Mouse (Mus musculus) neural tube, embryonic 13.5 days (tissue): Measurements from ENCODE around the gene Tcf23. TPM values are rescaled to one million over a fixed set of nuclear protein-coding genes. Genes with fewer than 3 reads are reported as not detected.
"Not testable (repeated sequence)": the region's sequence is repeated elsewhere in the genome, so short reads cannot be mapped to it uniquely, and the experiment has no call there.

ENCODE experiments used
- ATAC-seq: fragments of 200-750 bp; cut with Nextera tagmentation; 2 replicates; pipeline ENCODE4 v1.8.0; 2017; ENCODE audit warnings: low read depth, mild to moderate bottlenecking, moderate TSS enrichment, moderate library complexity
- H3K27ac ChIP-seq: fragments of 300-500 bp; sonication (generic); replicated peaks from 2 replicates; pipeline ENCODE4 v1.5.1; 2015; ENCODE audit warnings: moderate library complexity, mild to moderate bottlenecking, inconsistent platforms
- H3K27me3 ChIP-seq: fragments of 300-500 bp; sonication (generic); 2 replicates; pipeline ENCODE4 v1.6.1; 2015; ENCODE audit warnings: mild to moderate bottlenecking, inconsistent platforms
- H3K36me3 ChIP-seq: fragments of 300-500 bp; sonication (generic); 2 replicates; pipeline ENCODE4 v1.6.1; 2015; ENCODE audit warnings: mild to moderate bottlenecking, inconsistent platforms
- H3K4me1 ChIP-seq: fragments of 300-500 bp; sonication (generic); replicated peaks from 2 replicates; pipeline ENCODE4 v1.6.1; 2015; ENCODE audit warnings: inconsistent platforms
- H3K4me2 ChIP-seq: fragments of 300-500 bp; sonication (generic); 2 replicates; pipeline ENCODE4 v1.6.1; 2015; ENCODE audit warnings: inconsistent platforms, mild to moderate bottlenecking, moderate library complexity
- H3K4me3 ChIP-seq: fragments of 300-500 bp; sonication (generic); 2 replicates; pipeline ENCODE4 v1.5.1; 2015; ENCODE audit warnings: mild to moderate bottlenecking, inconsistent platforms
- H3K9ac ChIP-seq: fragments of 300-500 bp; sonication (generic); 2 replicates; pipeline ENCODE4 v1.6.1; 2015; ENCODE audit warnings: moderate library complexity, mild to moderate bottlenecking, inconsistent platforms
- H3K9me3 ChIP-seq: fragments of 300-500 bp; sonication (generic); 2 replicates; pipeline ENCODE4 v1.6.1; 2016; ENCODE audit warnings: inconsistent platforms
- WGBS: fragments of 180-500 bp; shearing (Covaris S2); methylation state at CpG from one replicate; pipeline ENCODE4 v1.1.7; 2015; 5-methylcytosine and 5-hydroxymethylcytosine counted together
- polyA plus RNA-seq: library from polyadenylated mRNA; unstranded; fragments of >200 nt; fragmentation: Nextera tagmentation; extraction: Ambion mirVana; gene quantifications from 2 replicates; pipeline ENCODE4 v1.2.1, GENCODE M21; 2015

Tcf23 gene
- polyA plus RNA-seq, 1 experiment from 2014 or later = not detected

GRCm38 (mm10) chr5:31001560-31001959 lies 33.1 kb downstream of the Tcf23 start:
- no peaks in the 10 kb centered on the region for H3K9me3 ChIP-seq
- H3K36me3 ChIP-seq = no peaks in the 10 kb centered on the region
- no peak overlapping the region for H3K9ac ChIP-seq
- no peak overlapping the region for H3K4me2 ChIP-seq
- 77% methylated on average over 4 of the region's 4 CpGs for WGBS
- no peaks in the 10 kb centered on the region for H3K27me3 ChIP-seq
- no peak overlapping the region for H3K27ac ChIP-seq
- ATAC-seq = no peak
- H3K4me1 ChIP-seq = no peaks in the 10 kb centered on the region
- H3K4me3 ChIP-seq = no peak overlapping the region

DNA sequence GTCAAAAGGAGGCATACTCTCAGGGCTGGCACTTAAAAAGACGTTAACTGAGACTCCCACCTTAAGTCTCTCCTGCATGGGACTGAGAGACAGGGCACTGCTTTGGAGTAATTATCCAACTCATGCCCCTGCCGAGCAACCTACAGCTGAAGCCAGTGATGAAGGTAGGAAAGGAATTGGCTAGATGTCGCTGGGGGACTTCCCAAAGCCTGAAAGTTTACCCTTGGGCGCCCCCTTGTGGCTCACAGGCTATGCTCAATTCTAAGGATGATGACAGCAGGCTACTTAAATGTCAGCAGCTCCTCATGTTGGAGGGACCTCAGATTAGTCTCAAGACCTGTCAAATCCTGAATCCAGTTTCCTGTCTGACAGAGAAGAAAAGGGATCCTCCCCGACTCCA lies 35.7 kb downstream of the Tcf23 start:
- H3K27ac ChIP-seq = no peak overlapping the region

GRCm38 (mm10) chr5:31012737-31013136 lies 44.3 kb downstream of the Tcf23 start:
- WGBS = 73% methylated on average over 3 of the region's 3 CpGs
- Histone ChIP-seq H3K27me3 (no peaks in the 10 kb centered on the region), H3K4me3 (no peak overlapping the region), H3K27ac (no peak overlapping the region), H3K36me3 (no peaks in the 10 kb centered on the region), H3K4me1 (no peaks in the 10 kb centered on the region), H3K4me2 (no peak overlapping the region), H3K9ac (no peak overlapping the region), H3K9me3 (no peaks in the 10 kb centered on the region)
- no peak for ATAC-seq

More for the DNA sequence above, 35.7 kb downstream of the Tcf23 start:
- Histone ChIP-seq H3K9ac (0 out of 2 replicates have a peak overlapping the region, but pooled peaks have one; percentile 22), H3K9me3 (no peaks in the 10 kb centered on the region), H3K4me2 (no peak overlapping the region), H3K27me3 (no peaks in the 10 kb centered on the region), H3K4me1 (no peaks in the 10 kb centered on the region), H3K36me3 (no peaks in the 10 kb centered on the region), H3K4me3 (no peak overlapping the region)
- ATAC-seq = peak; percentile 76
- WGBS = 4% methylated on average over 5 of the region's 5 CpGs

- H3K4me3 ChIP-seq = no peak overlapping the region
- no peak for ATAC-seq
- H3K27ac ChIP-seq = no peak overlapping the region
- H3K4me2 ChIP-seq = no peak overlapping the region
- no peaks in the 10 kb centered on the region for H3K27me3 ChIP-seq
- 80% methylated on average over 2 of the region's 2 CpGs for WGBS
- H3K9me3 ChIP-seq = no peaks in the 10 kb centered on the region
- no peaks in the 10 kb centered on the region for H3K4me1 ChIP-seq
- H3K36me3 ChIP-seq = no peaks in the 10 kb centered on the region
- no peak overlapping the region for H3K9ac ChIP-seq
Observed at GRCm38 (mm10) chr5:31015913-31016312, 47.5 kb downstream of the Tcf23 start.

DNA sequence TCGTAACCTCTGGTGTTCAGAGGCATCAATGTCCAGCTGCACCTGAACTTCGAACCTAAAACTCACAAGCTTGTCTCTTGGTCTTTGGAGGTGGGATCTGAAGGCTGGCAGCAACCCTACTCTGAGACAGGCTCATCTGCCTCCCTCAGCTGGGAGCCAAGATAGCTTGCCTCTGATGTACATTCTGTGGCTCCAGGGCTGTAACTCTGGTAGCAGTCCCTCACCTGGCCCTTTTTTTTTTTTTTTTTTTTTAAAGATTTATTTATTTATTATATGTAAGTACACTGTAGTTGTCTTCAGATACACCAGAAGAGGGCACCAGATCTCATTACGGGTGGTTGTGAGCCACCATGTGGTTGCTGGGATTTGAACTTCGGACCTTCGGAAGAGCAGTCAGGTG lies 53.3 kb downstream of the Tcf23 start:
- not testable (repeated sequence) for ATAC-seq, H3K4me3 ChIP-seq, H3K4me2 ChIP-seq, H3K36me3 ChIP-seq, H3K9me3 ChIP-seq, H3K4me1 ChIP-seq, H3K9ac ChIP-seq, H3K27me3 ChIP-seq, H3K27ac ChIP-seq
- 92% methylated on average over 5 of the region's 5 CpGs for WGBS

GRCm38 (mm10) chr5:31022690-31023089 lies 54.2 kb downstream of the Tcf23 start:
- Histone ChIP-seq H3K4me3 (no peak overlapping the region), H3K9ac (no peak overlapping the region), H3K36me3 (no peaks in the 10 kb centered on the region), H3K4me1 (no peaks in the 10 kb centered on the region), H3K27ac (no peak overlapping the region), H3K4me2 (no peak overlapping the region), H3K27me3 (no peaks in the 10 kb centered on the region), H3K9me3 (no peaks in the 10 kb centered on the region)
- 55% methylated on average over 1 of the region's 1 CpGs for WGBS
- no peak for ATAC-seq

DNA sequence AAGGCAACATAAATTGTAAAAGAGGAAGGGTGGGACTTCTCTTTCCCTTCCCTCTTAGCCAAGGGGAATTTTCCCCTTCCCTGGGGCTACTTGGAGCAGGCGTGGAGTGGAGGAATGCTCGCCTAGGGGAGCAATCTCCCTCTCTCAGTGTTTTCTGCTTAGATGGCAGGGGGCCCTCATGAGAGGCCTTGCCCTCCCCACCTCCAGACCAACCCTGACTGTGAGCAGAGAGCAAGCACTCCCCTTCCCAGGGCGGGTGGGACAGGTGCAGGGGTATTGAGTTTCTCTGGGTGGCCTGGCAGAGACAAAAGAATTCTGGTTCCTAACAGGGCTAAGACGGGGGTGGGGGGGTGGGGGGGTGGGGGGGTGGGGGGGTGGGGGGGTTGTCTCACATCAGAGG lies 54.8 kb downstream of the Tcf23 start:
- no peaks in the 10 kb centered on the region for H3K9me3 ChIP-seq
- no peak overlapping the region for H3K27ac ChIP-seq
- no peaks in the 10 kb centered on the region for H3K4me1 ChIP-seq
- H3K4me2 ChIP-seq = no peak overlapping the region
- H3K4me3 ChIP-seq = no peak overlapping the region
- no peaks in the 10 kb centered on the region for H3K27me3 ChIP-seq
- 15% methylated on average over 4 of the region's 4 CpGs for WGBS
- H3K36me3 ChIP-seq = no peaks in the 10 kb centered on the region
- H3K9ac ChIP-seq = no peak overlapping the region
- ATAC-seq = no peak

DNA sequence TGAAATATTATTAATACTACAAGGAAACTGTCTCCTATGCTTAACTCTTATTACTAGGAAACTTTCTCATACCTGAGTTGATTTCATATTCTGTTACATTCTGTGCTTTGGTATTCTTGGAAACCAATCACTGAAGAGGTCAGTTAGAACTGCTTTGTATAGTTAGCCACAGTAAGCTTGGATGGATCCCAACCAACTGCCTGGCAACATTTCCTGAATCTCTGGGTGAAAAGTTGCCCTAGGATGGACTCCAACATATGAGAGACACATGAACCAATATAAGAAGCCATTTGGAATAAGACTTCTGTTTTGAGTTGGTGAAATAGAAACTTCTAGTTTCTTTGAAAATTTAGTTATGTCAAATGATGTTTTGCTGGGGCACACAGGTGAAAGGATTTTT lies 56.2 kb downstream of the Tcf23 start:
- Histone ChIP-seq H3K36me3 (no peaks in the 10 kb centered on the region), H3K9me3 (no peaks in the 10 kb centered on the region), H3K9ac (no peak overlapping the region), H3K4me3 (no peak overlapping the region), H3K27me3 (no peaks in the 10 kb centered on the region), H3K27ac (no peak overlapping the region), H3K4me2 (no peak overlapping the region), H3K4me1 (no peaks in the 10 kb centered on the region)
- no peak for ATAC-seq

Other genes with a start within 250 kb of the Tcf23 start
- gene Mapre3, start 154.0 kb upstream of the Tcf23 start, polyA plus RNA-seq = 107 and 116 TPM in 2 replicates
- 52.5 and 57.4 TPM in 2 replicates for gene Tmem214, start 100.7 kb upstream of the Tcf23 start, polyA plus RNA-seq
- 25.8 and 29.3 TPM in 2 replicates for gene Agbl5, start 80.0 kb upstream of the Tcf23 start, polyA plus RNA-seq
- 258 and 278 TPM in 2 replicates for gene Ost4, start 60.9 kb upstream of the Tcf23 start, polyA plus RNA-seq
- 30.7 and 43.9 TPM in 2 replicates for gene Emilin1, start 55.3 kb upstream of the Tcf23 start, polyA plus RNA-seq
- gene Khk, start 47.2 kb upstream of the Tcf23 start, polyA plus RNA-seq = 11.4 and 11.9 TPM in 2 replicates
- gene Cgref1, start 23.1 kb upstream of the Tcf23 start, polyA plus RNA-seq = 33.7 and 38.1 TPM in 2 replicates
- 117 and 120 TPM in 2 replicates for gene Preb, start 8.3 kb upstream of the Tcf23 start, polyA plus RNA-seq
- 154 and 183 TPM in 2 replicates for gene Atraid, start 79.7 kb downstream of the Tcf23 start, polyA plus RNA-seq
- 12.9 and 13.7 TPM in 2 replicates for gene Slc5a6, start 80.3 kb downstream of the Tcf23 start, polyA plus RNA-seq
- 13.4 and 14.7 TPM in 2 replicates for gene Cad, start 86.1 kb downstream of the Tcf23 start, polyA plus RNA-seq
- not detected in 2 replicates for gene Dnajc5g, start 137.6 kb downstream of the Tcf23 start, polyA plus RNA-seq
- gene Slc30a3, start 139.6 kb downstream of the Tcf23 start, polyA plus RNA-seq = 26.2 and 28.9 TPM in 2 replicates
- gene Trim54, start 148.1 kb downstream of the Tcf23 start, polyA plus RNA-seq = 0.40 and 0.62 TPM in 2 replicates
- gene Ucn, start 170.2 kb downstream of the Tcf23 start, polyA plus RNA-seq = not detected in 2 replicates
- gene Mpv17, start 185.6 kb downstream of the Tcf23 start, polyA plus RNA-seq = 50.4 and 55.5 TPM in 2 replicates
- gene Gm29609, start 211.2 kb downstream of the Tcf23 start, polyA plus RNA-seq = 0.71 and 1.3 TPM in 2 replicates
- 65.7 and 69.4 TPM in 2 replicates for gene Gtf3c2, start 211.5 kb downstream of the Tcf23 start, polyA plus RNA-seq
- 114 and 119 TPM in 2 replicates for gene Snx17, start 224.6 kb downstream of the Tcf23 start, polyA plus RNA-seq
- gene Eif2b4, start 224.8 kb downstream of the Tcf23 start, polyA plus RNA-seq = 67.5 and 76.4 TPM in 2 replicates
- 15.2 and 19.3 TPM in 2 replicates for gene Zfp513, start 233.6 kb downstream of the Tcf23 start, polyA plus RNA-seq